Mouse (Mus musculus) left cerebral cortex, postnatal 14 days (tissue): ENCODE measurements around the gene Slc10a7. TPM values are rescaled to one million over a fixed set of nuclear protein-coding genes. Genes with fewer than 3 reads are reported as not detected.
A peak's percentile ranks its signal among the peaks of the same experiment; 100 is the strongest.
"Not testable (repeated sequence)": the region's sequence is repeated elsewhere in the genome, so short reads cannot be mapped to it uniquely, and the experiment has no call there.

Source experiments
- DNase-seq, 2 experiments: peaks; one replicate each; pipeline ENCODE4 v3.0.0; 2021 to 2022; ENCODE audit warnings: low spot score in 2 of 2, mixed read lengths in 1 of 2
- intact Hi-C: fragments of 180-260 bp; cut with DNase I; formaldehyde crosslinking; loops from one replicate; pipeline ENCODE4 v1.15.1; 2025
- total RNA-seq, 2 experiments: library from RNA; stranded (reverse); gene quantifications; 2 replicates each; pipeline ENCODE4 v1.2.3; 2021

Slc10a7 gene
- total RNA-seq, 2 experiments from 2014 or later, result 5.6 to 12.0 TPM

GRCm38 (mm10) chr8:78651670-78652069 lies 142.5 kb downstream of the Slc10a7 start:
- intact Hi-C loops, result loop anchor here (5.0 kb wide), 1 partner anchor 91 kb away; no protein-coding TSS in a partner anchor
- DNase-seq, result no peak

- no peak for DNase-seq
- intact Hi-C loops, result no loop called here
These were observed 146.4 kb downstream of the Slc10a7 start for GRCm38 (mm10) chr8:78655351-78656045.

GRCm38 (mm10) chr8:78656700-78657370 lies 147.7 kb downstream of the Slc10a7 start:
- intact Hi-C loops, result no loop called here
- DNase-seq, result no peak

DNA sequence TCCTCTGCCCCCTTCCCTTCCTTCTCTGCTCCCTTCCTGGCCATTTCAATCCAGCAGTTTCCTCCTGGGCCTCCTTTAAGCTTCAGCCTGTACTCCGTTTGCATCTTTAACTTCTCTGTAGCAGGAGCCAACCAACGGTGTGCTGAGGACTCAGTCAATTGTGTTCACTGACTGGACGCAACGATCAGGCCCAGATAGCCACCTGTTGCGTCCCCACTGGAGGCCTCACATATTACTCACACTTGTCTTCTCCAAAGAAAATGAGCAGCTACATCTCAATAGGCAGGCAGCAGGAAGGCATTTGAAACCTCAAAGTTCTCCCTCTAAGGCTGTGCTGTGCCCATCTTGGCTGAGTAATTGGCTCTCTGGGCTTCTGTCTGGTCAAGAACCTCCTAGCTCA lies 149.0 kb downstream of the Slc10a7 start:
- no peak for DNase-seq
- intact Hi-C loops, result no loop called here

- no peak for DNase-seq
- intact Hi-C loops, result no loop called here
These were observed 150.6 kb downstream of the Slc10a7 start for GRCm38 (mm10) chr8:78659617-78660187.

- no peak for DNase-seq
- intact Hi-C loops, result no loop called here
These were observed 155.3 kb downstream of the Slc10a7 start for GRCm38 (mm10) chr8:78664306-78664940.

- no peak for DNase-seq
- intact Hi-C loops, result no loop called here
These were observed 158.3 kb downstream of the Slc10a7 start for GRCm38 (mm10) chr8:78667399-78667798.

DNA sequence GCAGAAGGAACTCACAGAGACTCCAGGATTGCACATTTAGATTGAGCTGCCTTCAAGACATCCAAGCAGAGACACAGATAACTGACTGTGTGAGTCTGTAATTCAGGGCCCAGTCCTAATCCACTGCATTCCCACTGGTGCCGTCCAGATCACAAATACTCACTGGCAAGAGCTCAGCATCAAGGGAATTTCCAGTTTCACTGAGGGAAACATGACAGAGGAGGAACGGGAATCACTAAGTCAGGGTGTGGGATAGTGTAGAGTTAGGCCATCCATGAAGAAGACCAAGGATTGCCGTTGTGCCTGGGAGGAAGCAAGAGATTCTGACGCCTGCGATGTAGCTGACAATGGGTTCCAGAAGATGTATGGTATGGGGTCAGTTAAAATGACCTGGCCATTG lies 159.1 kb downstream of the Slc10a7 start:
- intact Hi-C loops, result no loop called here
- no peak for DNase-seq

DNA sequence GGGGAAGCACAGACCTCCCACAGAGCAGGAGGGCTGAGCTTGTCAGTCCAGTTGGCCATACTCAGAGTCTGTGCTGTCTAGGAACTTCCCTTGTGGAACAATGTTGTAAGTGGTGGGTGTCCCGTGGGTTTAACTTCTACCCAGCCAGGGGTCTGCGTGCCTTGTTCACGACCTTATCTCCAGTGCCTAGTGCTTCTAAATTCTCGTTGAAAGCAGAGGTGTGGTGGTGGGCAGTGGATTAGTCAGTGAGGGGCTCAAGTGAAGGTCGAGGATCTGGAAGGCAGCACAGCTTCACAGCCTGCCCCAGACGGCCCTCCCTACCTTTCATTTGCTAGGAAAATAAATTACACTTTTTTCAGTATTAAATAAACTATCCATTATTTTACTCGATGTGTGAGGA lies 161.1 kb downstream of the Slc10a7 start:
- DNase-seq, result no peak
- intact Hi-C loops, result no loop called here

DNA sequence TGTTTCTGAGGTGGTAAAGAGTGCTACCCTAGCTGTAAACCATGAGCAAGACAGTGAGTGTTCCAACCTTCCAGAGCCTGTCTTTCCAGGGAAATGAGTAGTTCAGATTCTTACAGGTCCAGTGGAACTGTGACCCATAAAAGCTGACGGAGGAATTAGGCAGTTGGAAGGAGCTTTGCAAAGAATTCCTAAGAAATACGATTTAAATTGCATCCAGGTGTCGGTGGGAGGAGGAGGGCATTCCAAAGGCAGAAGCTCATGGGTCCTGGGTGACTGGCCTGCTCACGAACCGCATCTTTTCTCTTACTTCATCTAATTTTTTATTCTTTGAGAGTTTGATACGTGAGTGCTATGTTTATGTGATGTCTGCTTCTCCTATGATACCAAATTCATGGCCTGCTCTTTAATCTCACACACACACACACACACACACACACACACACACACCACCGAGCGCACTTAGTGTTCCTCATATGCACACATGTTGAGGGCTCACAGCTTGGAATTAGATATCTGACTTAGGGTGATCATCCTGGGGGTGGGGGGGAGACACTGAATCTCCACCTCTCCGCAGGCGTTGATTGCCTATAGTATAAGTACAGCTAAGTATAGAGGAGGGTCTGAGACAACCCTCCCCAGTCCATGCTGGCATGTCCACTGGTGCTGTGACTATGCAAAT lies 169.5 kb downstream of the Slc10a7 start:
- intact Hi-C loops, result no loop called here
- no peak for DNase-seq

DNA sequence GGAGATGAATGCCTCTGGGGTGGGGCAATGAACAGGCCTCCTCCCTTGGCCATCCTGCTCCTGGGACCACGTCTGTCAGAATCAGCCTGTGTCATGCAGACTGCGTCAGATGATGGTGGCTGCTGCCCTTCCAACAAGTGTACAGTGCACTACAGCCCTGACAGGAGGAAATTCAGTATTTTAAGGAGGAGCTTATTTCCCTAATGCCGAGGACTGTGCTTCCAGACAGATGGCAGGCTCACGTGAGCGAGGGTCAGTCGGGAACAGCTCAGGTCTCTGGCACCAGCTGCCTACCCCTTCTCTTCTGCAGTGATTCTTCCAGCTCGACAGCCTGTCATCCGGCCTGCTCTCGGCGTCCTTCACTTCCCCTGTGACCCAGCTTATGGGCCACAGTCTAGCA lies 181.6 kb downstream of the Slc10a7 start:
- intact Hi-C loops, result no loop called here
- DNase-seq, result no peak

DNA sequence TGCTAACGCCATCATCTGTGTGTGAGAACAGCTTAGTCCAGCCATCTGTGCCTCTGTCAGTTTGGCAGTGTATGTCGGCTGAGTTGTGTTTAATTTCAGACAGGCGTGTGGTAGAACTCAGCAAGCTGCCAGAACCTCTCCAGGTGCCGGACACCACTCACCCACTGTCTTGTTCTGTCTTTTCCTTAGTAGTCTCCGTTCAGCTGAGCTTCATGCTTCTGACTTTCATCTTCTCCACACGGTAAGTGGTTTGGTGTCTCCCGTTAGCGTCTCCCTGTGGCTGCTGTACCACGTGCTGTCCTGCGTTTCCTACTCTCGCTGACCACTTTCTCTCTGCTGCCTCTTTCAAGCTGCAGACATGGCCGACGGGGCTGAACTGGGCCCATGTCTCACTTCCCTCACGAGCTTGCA lies 189.2 kb downstream of the Slc10a7 start:
- intact Hi-C loops, result no loop called here
- peak; percentile 20 to 43 for DNase-seq

DNA sequence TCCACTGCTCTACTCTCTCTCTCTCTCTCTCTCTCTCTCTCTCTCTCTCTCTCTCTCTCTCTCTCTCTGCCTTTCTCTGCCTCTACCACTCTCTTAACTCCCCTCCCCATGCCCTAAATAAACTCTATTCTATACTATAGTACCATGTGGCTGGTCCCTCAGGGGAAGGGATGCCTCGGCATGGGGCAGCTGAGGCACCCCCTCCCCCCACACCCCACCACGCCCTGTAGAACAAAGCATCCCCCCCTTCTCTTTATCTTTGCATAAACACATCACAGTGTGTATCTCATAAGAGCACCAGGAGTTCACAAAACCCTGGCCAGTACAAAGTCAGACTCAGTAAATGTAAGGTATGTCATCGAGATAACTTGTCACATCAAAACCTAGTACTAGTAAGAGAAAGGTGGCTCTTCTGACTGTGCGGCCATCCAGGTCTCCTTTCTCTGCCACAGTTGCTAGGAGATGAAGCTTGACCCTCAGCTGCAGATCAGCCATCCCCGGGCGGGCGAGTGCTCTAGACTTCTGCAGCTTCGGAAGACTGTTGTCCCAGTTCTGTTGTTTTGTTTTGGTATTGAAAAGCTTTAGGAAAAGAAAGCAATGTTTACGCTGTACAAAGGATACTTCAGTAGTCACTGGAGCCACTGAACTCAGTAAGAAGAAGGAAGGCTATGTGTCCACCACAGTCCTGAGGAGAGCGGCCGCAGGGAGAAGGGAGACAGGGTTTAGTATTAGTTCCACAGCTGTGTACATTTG lies 194.1 kb downstream of the Slc10a7 start:
- intact Hi-C loops, result no loop called here
- DNase-seq, result no peak

- intact Hi-C loops, result no loop called here
- no peak for DNase-seq
These were observed 196.8 kb downstream of the Slc10a7 start for GRCm38 (mm10) chr8:78705980-78706379.

DNA sequence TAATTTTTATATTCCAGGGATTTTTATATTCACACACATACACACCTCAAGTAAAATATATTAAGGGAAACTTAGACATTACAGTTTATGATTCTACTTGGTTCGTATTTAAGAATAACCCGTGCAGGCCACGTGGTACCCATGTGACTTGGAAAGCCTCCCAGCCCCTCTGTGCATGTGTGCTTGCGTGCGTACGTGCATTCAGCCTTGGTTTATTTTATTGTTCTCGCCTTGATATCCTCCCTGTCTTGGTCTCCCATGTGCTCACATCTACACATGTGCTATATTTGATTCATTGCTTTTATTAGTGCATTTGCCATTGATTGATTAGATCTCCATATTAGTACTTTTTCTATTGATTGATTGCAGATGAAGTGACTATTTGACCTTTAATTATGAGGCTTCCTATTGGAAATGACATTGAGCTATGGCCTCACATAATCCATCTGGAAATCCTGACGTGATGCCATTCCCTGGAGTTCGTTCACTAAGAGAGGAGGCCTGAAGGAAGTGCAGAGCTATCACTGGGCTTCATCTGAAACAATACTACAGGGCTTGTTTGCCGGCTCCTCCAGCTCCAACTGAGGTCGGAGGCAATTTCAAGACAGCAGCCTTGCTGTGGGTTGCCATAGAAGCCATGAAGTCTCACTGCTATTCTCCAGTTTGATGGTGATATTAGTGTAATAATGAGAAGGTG lies 200.9 kb downstream of the Slc10a7 start:
- intact Hi-C loops, result no loop called here
- no peak for DNase-seq

DNA sequence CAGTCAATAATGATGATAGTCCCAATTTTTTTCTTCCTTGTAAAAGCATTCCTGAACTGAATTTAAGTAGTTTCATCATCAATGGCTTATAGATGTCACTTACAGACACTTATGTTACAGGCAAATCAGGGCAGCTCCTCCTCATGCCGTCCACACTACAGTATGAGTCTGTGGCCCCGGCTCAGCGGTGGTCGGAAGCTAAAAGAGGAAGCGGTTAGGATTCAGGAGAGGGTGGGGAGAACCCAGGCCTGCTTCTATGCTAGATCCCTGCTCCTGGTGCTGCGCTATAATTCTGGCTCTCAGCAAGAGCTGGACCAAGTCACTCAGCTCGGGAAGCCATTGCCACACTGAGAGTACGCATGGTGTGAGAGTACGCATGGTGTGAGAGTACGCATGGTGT lies 201.8 kb downstream of the Slc10a7 start:
- no peak for DNase-seq
- intact Hi-C loops, result no loop called here

GRCm38 (mm10) chr8:78714880-78715279 lies 205.7 kb downstream of the Slc10a7 start:
- DNase-seq, result no peak
- intact Hi-C loops, result no loop called here

DNA sequence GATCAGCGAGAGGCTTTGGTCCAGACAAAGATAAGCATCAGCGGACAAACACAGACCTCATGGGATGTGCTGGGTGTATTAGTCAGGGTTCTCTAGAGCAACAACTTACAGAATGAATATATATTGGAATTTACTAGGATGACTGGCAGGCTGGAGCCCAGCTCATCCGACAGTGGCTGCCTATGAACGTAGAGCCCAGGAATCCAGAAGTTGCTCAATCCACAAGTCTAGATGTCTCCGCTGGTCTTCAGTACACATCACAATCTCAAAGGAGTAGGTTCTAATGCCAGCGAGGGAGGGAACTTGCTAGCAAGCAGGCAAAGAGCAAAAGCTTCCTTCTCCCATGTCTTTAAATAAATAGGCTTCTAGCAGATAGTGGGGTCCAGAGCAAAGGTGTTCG lies 207.4 kb downstream of the Slc10a7 start:
- intact Hi-C loops, result no loop called here

DNA sequence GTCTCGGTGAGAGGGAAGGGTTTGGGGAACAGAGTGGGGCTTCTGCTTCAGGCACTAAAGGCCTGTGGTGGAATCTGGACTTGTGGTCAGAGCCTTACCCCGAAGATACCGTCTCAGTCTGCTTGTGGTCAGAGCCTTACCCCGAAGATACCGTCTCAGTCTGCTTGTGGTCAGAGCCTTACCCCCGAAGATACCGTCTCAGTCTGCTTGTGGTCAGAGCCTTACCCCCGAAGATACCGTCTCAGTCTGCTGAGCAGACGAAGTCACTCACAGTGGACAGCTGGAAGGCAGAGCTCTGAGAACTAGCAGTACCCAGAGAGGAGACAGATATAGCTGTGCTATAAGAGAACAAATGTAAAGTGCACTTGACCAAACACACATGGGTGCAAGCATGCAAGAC lies 208.0 kb downstream of the Slc10a7 start:
- intact Hi-C loops, DNase-seq: not testable (repeated sequence)

More for the DNA sequence above, 207.4 kb downstream of the Slc10a7 start:
- DNase-seq, result no peak
